Mouse (Mus musculus) heart, postnatal 14 days (tissue): ENCODE measurements around the gene Nkapd1. TPM values are rescaled to one million over a fixed set of nuclear protein-coding genes. Genes with fewer than 3 reads are reported as not detected.

ENCODE experiments used
- DNase-seq, 2 experiments: peaks; one replicate each; pipeline ENCODE4 v3.0.0; 2021 to 2022
- intact Hi-C: fragments of 180-260 bp; cut with DNase I; formaldehyde crosslinking; loops from one replicate; pipeline ENCODE4 v1.15.1; 2025
- total RNA-seq, 2 experiments: library from RNA; stranded (reverse); gene quantifications; 2 replicates each; pipeline ENCODE4 v1.2.3; 2021

Gene Nkapd1
- total RNA-seq, 2 experiments from 2014 or later = 14.7 to 14.8 TPM

DNA sequence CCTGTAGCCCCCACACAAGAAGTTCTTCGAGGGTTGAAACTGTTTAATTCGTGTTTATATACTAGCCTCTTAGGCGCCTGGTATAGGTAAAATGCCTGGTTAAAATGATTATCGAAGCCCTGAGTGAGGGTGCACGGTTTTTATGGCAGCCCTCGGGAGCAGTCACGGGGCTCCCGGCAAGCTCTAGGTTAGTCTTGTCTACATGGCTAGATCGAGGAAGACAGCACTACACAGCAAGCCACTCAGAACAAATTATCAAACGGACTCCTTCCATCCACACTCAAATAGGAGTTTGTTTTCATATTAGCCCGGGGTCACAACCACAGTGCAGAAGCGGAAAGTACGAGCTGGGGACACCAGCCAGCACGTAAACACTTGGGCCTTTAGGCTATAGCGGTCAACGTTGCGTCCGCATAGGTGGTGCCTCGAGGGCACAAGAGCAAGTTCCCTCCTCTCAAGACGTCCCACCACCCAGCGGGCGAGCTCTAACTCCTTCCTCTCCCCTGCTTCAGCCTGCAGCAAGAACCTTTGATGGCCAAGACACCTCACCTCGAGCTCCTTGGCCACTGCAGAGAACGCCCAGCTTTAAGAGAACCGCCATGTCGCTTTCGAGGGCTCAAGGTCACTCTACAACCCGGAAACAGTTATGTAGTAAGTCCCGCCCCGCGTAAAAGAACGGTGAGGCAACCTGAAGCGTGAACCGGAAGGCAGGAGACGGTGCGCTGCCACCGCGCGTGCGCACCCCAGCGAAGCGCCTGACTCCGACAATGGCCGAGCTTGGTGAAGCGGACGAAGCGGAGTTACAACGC, 13.9 kb downstream of the Nkapd1 start, which contains the start of the genes Sdhd and Timm8b:
Gene Sdhd (minus strand): TSS at position 624 of the 809 bp plus-strand sequence.
Gene Timm8b (plus strand): TSS at position 722 of the 809 bp plus-strand sequence.
- intact Hi-C loops = no loop called here
- DNase-seq = peak; percentile 93

DNA sequence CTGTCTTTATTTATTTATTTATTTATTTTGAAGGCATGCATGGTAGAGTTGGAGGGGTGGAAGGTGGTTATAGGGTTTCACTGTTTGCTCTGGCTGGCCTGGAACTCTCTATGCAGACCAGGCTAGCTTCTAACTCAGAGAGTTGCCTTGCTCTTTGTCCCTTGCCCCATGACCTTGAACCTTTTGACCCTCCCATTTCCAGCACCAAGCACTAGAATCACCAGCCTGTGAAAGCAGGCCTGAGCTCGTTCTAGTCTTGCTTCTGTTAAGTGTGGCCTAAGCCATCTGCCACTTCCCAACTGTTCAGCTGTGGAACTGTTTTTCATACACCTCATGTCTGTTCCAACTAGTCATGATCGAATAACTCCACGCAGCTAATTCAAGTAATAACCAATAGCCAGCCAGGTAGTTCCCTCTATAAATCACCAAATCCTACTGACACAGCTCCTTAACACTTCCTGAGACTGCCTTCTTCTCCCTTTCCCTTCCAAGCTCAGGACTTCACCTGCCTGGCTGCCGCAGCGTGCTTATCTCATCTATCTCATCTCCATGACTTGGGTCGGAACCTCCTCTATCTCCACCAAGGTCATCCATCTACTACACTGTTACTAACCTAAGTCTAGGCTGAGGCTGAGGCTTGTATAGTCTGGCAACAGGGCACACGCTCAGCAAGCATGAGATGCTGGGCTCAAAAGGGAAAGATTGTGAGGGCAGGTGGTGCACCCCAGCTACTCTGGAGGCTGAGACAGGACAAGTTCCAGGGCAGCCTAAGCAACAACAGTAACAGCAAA, 15.0 kb downstream of the Nkapd1 start:
- intact Hi-C loops = no loop called here
- no peak for DNase-seq

- peak in 1 of 2 experiments; percentile 12 for DNase-seq
- intact Hi-C loops = no loop called here
These were observed 15.7 kb downstream of the Nkapd1 start for GRCm38 (mm10) chr9:50601536-50601935.

- DNase-seq = no peak
- intact Hi-C loops = no loop called here
These were observed 20.3 kb downstream of the Nkapd1 start for GRCm38 (mm10) chr9:50596973-50597372.

DNA sequence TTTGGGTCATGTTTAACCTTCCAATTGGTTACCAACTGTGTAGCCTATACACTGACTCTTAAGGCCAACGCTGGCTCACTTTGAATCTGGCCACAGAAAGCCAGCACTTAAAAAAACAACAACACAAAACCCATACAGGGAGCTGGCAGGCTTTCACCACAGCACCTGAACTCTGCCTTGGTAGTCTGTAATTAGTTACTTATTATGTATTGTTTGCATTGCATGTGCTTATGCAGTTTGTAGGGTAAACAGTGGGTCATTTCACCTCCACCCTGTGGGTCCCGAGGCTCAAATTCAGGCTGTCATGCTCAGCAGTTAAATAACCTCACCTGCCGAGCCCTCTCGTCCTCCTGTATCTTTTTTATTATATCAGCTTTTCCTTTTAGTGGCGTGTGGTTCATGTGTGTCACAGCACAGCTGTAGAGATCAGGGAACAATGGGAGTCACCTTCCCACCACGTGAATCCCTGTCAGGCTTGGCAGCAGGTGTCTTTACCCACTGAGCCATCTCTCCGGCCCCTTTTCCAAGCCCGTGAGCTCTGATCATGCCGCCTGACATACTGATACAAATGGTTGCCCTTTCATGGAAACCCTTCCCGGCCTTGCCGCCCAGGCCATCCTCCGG, 22.4 kb downstream of the Nkapd1 start:
- intact Hi-C loops = loop anchor here (5.0 kb wide), 1 partner anchor 133 kb away; no protein-coding TSS in a partner anchor
- DNase-seq = no peak

DNA sequence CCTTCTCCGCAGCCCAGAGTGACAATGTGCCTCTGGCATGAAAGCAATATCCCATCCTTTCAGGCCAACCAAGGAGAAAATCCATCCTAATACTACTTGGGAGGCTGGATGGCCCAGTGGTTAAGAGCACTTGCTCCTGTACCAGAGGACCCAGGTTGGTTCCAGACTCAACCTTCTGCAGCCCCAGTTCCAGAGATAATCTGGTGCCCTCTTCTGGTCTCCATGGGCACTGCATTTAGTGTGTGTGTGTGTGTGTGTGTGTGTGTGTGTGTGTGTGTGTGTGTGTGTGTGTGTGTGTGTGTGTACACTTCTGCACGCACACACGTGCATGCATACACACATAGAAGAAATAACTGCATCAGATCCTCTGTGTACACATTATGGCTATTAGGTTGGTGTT, 23.7 kb downstream of the Nkapd1 start:
- DNase-seq = peak in 1 of 2 experiments; percentile 43
- intact Hi-C loops = loop anchor here (5.0 kb wide), 1 partner anchor 131 kb away; no protein-coding TSS in a partner anchor

DNA sequence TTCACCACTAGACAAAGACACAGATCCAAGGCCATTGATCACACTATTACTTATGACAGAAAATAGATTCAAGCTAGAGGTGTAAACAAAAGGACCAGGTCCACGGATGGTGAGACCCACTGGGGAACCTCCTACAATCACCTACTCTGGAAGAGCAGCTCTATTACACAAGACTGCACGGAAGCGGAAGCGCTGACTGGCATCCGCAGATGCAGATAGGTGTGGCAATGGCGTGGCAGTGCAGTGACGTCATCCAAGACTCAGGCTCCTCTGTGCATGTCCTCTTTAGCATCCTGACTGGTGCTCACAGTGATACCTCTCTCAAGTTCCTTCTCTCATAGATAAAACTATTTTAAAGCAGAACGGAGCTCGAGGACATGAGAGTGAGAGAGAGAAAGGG, 24.3 kb downstream of the Nkapd1 start:
- intact Hi-C loops = loop anchor here (5.0 kb wide), 1 partner anchor 131 kb away; no protein-coding TSS in a partner anchor
- no peak for DNase-seq

GRCm38 (mm10) chr9:50590856-50591518, 26.3 kb downstream of the Nkapd1 start:
- DNase-seq = no peak
- intact Hi-C loops = loop anchor here (5.0 kb wide), 1 partner anchor 129 kb away; no protein-coding TSS in a partner anchor

GRCm38 (mm10) chr9:50586955-50587354, 30.3 kb downstream of the Nkapd1 start:
- intact Hi-C loops = no loop called here
- no peak for DNase-seq

DNA sequence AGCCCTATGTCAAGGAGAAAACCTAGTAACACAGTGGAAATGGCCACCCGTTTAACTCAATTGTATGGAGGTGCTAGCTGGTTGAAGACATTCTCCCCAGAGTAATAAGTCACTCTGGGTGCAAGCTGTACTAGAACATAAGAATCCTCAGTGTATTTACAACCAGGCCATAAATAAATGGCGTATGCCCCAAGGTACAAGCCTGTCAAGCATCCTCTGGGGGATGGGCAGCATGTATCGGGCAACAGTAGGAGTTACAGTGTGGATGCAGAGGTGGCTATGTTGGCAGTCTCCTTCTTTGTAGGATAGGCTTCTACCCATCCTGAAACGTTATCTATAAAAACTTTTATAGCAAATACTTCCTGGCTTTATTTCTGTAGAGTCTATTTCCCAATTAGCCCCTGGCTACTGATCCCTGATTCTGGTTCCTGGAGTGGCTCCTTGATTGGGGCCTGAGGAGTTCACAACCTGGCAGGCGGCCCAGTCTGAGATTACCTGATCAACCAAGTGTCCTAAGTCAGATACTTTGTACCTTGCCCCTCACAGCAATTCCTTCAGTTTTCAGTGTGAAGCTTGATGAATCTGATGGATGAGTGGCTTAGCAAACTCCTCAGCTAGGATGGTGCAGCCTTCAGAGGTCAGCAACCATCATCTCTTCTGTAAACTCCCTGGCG, 32.0 kb downstream of the Nkapd1 start:
- no peak for DNase-seq
- intact Hi-C loops = no loop called here

GRCm38 (mm10) chr9:50580370-50580769, 36.9 kb downstream of the Nkapd1 start:
- intact Hi-C loops = no loop called here
- DNase-seq = no peak

DNA sequence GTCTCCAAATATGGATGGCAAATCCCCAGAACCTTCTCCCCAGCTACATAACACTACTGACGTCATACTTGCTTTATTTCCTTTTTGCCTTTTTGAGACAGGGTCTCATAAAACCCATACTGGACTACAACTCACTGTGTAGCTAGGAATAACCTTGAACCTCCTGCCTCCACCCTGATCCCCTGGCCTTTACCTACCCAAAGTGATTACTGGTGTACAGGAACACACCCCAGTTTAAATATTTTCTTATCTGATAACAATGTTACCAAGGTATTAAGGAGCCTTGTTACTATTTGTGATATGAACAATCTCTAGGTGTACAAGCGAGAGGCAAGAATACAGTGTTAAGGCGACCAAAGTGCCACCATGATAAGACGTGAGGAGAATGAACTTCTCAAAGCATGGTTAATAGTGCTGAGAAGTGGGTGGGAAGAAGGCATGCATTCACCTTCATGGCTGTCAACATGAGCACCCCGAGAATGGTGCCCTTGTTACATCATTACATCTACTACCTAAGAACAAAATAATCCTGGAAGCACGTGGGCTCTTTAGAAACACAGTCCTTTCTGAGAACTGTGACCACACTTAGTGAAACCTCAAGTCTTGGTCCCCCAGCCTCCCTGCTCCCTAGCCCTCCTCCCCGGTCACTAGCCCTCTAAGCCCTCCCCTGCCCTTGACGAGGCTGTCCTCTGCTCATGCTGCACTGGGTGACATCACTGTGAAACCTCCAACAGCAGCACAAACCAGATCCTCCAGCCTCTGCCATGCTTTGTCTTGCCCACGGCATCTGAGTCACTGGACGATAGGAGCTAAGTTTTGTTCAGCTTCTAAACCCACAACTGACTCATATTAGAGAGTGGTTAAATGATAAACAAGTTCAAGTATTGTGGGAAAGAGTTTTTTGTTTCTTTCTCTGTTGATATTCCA, 47.4 kb downstream of the Nkapd1 start:
- intact Hi-C loops = no loop called here
- DNase-seq = no peak

GRCm38 (mm10) chr9:50567881-50568280, 49.4 kb downstream of the Nkapd1 start:
- DNase-seq = no peak
- intact Hi-C loops = no loop called here

DNA sequence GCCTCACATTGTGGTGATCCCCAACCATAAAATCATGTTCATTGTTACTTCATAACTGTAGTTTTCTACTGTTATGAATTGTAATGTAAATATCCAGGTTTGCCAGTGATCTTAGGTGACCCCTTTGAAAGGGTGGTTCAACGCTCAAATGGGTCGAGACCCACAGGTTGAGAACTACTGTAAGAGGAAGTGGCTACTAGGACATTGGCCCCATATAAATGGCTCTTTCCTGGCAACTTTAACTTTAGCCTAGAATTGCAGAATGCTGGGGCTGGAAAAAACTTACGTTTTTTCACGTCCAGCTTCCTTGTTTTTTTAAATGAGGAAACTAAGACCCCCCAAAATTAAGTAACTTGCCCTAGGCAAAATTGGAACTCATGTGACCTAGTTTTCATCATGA, 49.9 kb downstream of the Nkapd1 start:
- DNase-seq = no peak
- intact Hi-C loops = no loop called here

- no peak for DNase-seq
- intact Hi-C loops = no loop called here
These were observed 51.3 kb downstream of the Nkapd1 start for GRCm38 (mm10) chr9:50565940-50566339.

GRCm38 (mm10) chr9:50565173-50565572, 52.1 kb downstream of the Nkapd1 start:
- DNase-seq = peak; percentile 3 to 16
- intact Hi-C loops = no loop called here

DNA sequence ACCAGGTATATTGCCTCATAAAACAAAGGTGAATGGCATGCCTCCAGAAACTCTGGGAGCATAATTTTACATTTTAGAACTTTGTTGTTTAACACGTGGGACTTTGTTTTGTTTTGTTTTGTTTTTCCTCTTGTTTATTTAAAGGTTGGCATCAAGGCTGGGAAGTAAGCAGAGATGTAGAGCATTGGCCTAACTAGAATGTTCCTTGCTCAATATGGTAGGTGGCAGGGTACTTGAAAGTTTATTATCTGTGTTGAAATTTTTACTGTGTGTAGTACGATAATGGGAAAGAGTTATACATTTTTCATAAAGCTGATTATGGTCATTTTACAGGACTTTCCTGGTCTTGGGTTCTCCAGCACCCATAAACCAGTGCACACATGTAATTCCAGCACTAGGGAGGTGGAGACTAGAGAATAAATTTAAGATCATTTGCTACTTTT, 55.3 kb downstream of the Nkapd1 start:
- intact Hi-C loops = no loop called here
- DNase-seq = no peak

DNA sequence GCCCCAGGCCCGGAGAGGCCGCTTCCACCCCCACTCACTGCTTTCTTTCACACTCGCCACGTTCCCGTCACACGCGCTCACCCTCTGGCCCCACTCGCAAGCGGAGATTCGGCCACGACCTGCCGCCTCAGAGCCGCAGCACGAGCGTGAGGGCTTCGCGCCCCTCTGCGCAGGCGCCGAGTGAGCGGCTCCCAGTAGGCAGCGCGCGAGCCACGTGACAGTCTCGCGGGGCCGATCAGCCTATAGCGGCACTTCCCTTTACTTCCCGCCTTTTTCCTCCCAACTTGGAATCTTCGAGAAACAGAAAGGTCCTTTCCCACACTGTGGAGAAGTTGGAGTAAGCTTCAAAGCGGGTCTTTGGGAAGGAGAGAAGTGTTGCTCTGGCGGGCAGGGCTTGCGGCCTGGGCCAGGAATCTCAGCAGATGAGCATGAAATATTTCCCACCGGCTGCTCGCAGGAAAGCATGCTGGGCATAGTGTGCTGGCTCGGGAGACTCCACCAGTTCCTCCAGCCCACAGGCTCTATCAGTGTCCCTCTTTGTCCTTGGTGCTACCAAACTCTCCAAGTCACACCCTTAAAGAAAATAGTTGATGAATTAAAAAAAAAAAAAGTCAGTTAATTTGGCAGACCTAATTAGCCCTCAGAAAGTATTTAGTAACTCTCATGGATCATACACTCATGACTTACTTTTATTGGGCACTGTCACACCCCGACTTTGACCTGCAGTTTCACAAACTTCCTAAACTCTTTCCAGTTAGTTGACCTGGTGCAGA, 55.9 kb downstream of the Nkapd1 start, which contains the start of gene Tex12:
Gene Tex12 (minus strand): TSS at position 181 of the 773 bp plus-strand sequence.
- intact Hi-C loops = no loop called here
- DNase-seq = no peak
